Mouse (Mus musculus) bone marrow, adult 2 months (tissue): ENCODE data around the gene Slc48a1. TPM values are rescaled to one million over a fixed set of nuclear protein-coding genes. Genes with fewer than 3 reads are reported as not detected.

Experiments used
- H3K27ac ChIP-seq: fragments of 200-500 bp; 2 replicates; pipeline ENCODE4 v1.5.1; 2012; ENCODE audit warnings: low read depth, mild to moderate bottlenecking, control low read depth, inconsistent platforms, low read length; ENCODE audit not compliant: control insufficient read depth, poor library complexity, insufficient read depth
- H3K4me1 ChIP-seq: fragments of 200-500 bp; 2 replicates; pipeline ENCODE4 v1.6.1; 2011; ENCODE audit warnings: low read length; ENCODE audit not compliant: control insufficient read depth, insufficient read depth
- H3K4me3 ChIP-seq: fragments of 200-500 bp; replicated peaks from 2 replicates; pipeline ENCODE3; 2011; ENCODE audit warnings: mild to moderate bottlenecking, low read depth, low read length, control low read depth; ENCODE audit not compliant: control insufficient read depth
- CTCF ChIP-seq: fragments of 200-500 bp; IDR thresholded peaks from 2 replicates; pipeline ENCODE4 v1.5.1; 2011; ENCODE audit warnings: low read length, control low read depth; ENCODE audit not compliant: control insufficient read depth, insufficient read depth
- POLR2A ChIP-seq: fragments of 200-500 bp; IDR thresholded peaks from 2 replicates; pipeline ENCODE4 v1.6.1; 2011; ENCODE audit warnings: low read depth, mild to moderate bottlenecking, control low read depth, low read length, borderline replicate concordance; ENCODE audit not compliant: control insufficient read depth
- WGBS: fragments of 180-500 bp; shearing (Covaris S2); methylation state at CpG from one replicate; pipeline ENCODE4 v1.1.7; 2018; 5-methylcytosine and 5-hydroxymethylcytosine counted together
- polyA plus RNA-seq: library from polyadenylated mRNA; stranded (reverse); fragments of >200 nt; gene quantifications from 2 replicates; pipeline ENCODE4 v1.2.4, GENCODE M21; 2011; ENCODE audit warnings: low replicate concordance; ENCODE audit not compliant: missing spikeins, insufficient read depth, insufficient read length

The Slc48a1 gene
- 62.3 and 67.5 TPM in 2 replicates for polyA plus RNA-seq

- 84% methylated on average over 8 of the region's 8 CpGs for WGBS
- Histone ChIP-seq H3K27ac (no peak within 1 kb of the TSS), H3K4me1 (peaks cover 2% of the 10 kb centered on the region), H3K4me3 (no peak within 1 kb of the TSS)
- TF ChIP-seq POLR2A: no peak
- TF ChIP-seq CTCF: no peak
Observed at GRCm38 (mm10) chr15:97778311-97779098, at the start of gene Slc48a1. TSS of gene Slc48a1 (plus strand) at chr15:97778520.

GRCm38 (mm10) chr15:97728804-97729203, 49.5 kb upstream of the Slc48a1 start:
- no peak overlapping the region for H3K4me3 ChIP-seq
- no peak overlapping the region for H3K27ac ChIP-seq
- TF ChIP-seq CTCF: no peak
- no peak for TF ChIP-seq POLR2A
- H3K4me1 ChIP-seq: peaks cover 7% of the 10 kb centered on the region
- WGBS: 41% methylated on average over 7 of the region's 7 CpGs

GRCm38 (mm10) chr15:97730365-97730764, 48.0 kb upstream of the Slc48a1 start:
- Histone ChIP-seq H3K4me3 (no peak overlapping the region), H3K4me1 (peaks cover 6% of the 10 kb centered on the region), H3K27ac (no peak overlapping the region)
- 73% methylated on average over 6 of the region's 6 CpGs for WGBS
- TF ChIP-seq POLR2A: no peak
- TF ChIP-seq CTCF: no peak

GRCm38 (mm10) chr15:97731111-97731510, 47.2 kb upstream of the Slc48a1 start, which contains the start of gene Endou:
TSS of gene Endou (minus strand) at chr15:97731339.
- Histone ChIP-seq H3K27ac (no peak within 1 kb of the TSS), H3K4me1 (peaks cover 4% of the 10 kb centered on the region), H3K4me3 (no peak within 1 kb of the TSS)
- WGBS: 68% methylated on average over 8 of the region's 8 CpGs
- TF ChIP-seq CTCF: no peak
- no peak for TF ChIP-seq POLR2A

- no peak for TF ChIP-seq POLR2A
- no peak for TF ChIP-seq CTCF
- Histone ChIP-seq H3K4me1 (peaks cover 1% of the 10 kb centered on the region), H3K4me3 (no peak overlapping the region), H3K27ac (no peak overlapping the region)
- 84% methylated on average over 11 of the region's 11 CpGs for WGBS
Observed at GRCm38 (mm10) chr15:97731988-97732387, 46.3 kb upstream of the Slc48a1 start.

- WGBS: 69% methylated on average over 7 of the region's 7 CpGs
- H3K27ac ChIP-seq: no peak overlapping the region
- H3K4me3 ChIP-seq: no peak overlapping the region
- H3K4me1 ChIP-seq: peaks cover 4% of the 10 kb centered on the region
- TF ChIP-seq CTCF (no peak), POLR2A (no peak)
Observed at GRCm38 (mm10) chr15:97738923-97739322, 39.4 kb upstream of the Slc48a1 start.

DNA sequence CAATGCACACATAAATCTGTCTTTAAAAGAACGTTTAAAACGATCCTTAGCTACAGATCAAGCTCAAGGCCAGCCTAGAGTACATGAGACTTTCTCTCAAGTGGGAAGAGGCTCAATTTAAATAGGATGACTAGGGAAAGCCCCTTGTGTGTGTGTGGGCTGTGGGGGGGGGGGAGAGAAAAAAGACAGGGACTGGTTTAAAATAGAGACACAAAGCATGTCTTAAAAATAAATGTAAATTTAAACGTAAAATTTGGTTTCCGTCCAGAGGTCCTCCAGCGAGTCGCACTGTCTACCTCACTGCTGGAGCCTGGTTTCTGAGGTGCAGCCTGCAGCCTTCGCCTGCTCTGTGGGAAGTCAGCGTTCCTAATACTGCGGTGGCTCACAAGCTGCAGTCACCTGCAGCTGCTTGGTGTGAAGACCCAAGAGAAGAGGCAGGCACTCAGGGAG, 38.0 kb upstream of the Slc48a1 start:
- H3K27ac ChIP-seq: no peak overlapping the region
- H3K4me1 ChIP-seq: peaks cover 6% of the 10 kb centered on the region
- WGBS: 81% methylated on average over 9 of the region's 9 CpGs
- TF ChIP-seq POLR2A: no peak
- no peak for TF ChIP-seq CTCF
- H3K4me3 ChIP-seq: no peak overlapping the region

DNA sequence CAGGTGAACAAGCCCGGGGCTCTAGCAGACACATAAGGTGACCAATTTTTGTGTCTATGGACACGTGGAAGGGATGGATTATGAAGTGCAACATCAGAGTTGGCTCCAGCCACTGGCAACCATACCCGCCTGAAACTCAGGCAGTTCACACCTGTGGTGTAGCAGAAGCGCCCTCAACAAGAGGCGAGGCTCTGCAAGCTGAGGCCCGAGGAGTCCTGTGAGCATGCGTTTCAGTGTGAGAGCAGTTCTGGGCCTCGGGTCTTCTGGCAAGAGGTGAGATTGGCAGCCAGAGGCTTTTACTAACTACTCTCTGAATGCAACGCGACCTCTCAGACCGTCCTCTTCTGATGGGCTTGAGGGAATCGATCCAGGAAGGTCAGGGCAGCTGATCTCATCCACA, 36.7 kb upstream of the Slc48a1 start:
- WGBS: 76% methylated on average over 12 of the region's 12 CpGs
- Histone ChIP-seq H3K27ac (peak overlapping the region; percentile 56; the same call in 1 of the 2 replicates), H3K4me3 (no peak overlapping the region), H3K4me1 (peaks cover 6% of the 10 kb centered on the region)
- TF ChIP-seq CTCF (no peak), POLR2A (no peak)

GRCm38 (mm10) chr15:97742074-97742473, 36.2 kb upstream of the Slc48a1 start:
- Histone ChIP-seq H3K27ac (peak overlapping the region; percentile 56), H3K4me3 (no peak overlapping the region), H3K4me1 (peaks cover 6% of the 10 kb centered on the region)
- WGBS: 28% methylated on average over 7 of the region's 7 CpGs
- no peak for TF ChIP-seq POLR2A
- TF ChIP-seq CTCF: no peak
